Mouse (Mus musculus) forebrain, postnatal 0 days (tissue): ENCODE measurements around the gene Vti1b. TPM values are rescaled to one million over a fixed set of nuclear protein-coding genes. Genes with fewer than 3 reads are reported as not detected.

Experiments used
- ATAC-seq: fragments of 200-750 bp; cut with Nextera tagmentation; 2 replicates; pipeline ENCODE4 v1.8.0; 2017; ENCODE audit warnings: mild to moderate bottlenecking, moderate library complexity
- DNase-seq: peaks from one replicate; pipeline ENCODE4 v3.0.0-alpha.2; 2015
- H3K27ac ChIP-seq: fragments of 300-500 bp; sonication (generic); 2 replicates; pipeline ENCODE4 v1.5.1; 2014; ENCODE audit warnings: low read depth, mild to moderate bottlenecking, antibody characterized with exemption, low read length, moderate library complexity, mixed read lengths
- H3K27me3 ChIP-seq: fragments of 300-500 bp; sonication (generic); 2 replicates; pipeline ENCODE4 v1.6.1; 2014; ENCODE audit warnings: mild to moderate bottlenecking, low read length, mixed read lengths; ENCODE audit not compliant: insufficient read depth
- H3K36me3 ChIP-seq: fragments of 300-500 bp; sonication (generic); 2 replicates; pipeline ENCODE4 v1.6.1; 2014; ENCODE audit warnings: mild to moderate bottlenecking, moderate library complexity; ENCODE audit not compliant: insufficient read depth
- H3K4me1 ChIP-seq: fragments of 300-500 bp; sonication (generic); 2 replicates; pipeline ENCODE4 v1.6.1; 2014; ENCODE audit warnings: antibody characterized with exemption; ENCODE audit not compliant: insufficient read depth
- H3K4me2 ChIP-seq: fragments of 300-500 bp; sonication (generic); 2 replicates; pipeline ENCODE4 v1.6.1; 2014; ENCODE audit warnings: low read depth, mild to moderate bottlenecking, moderate library complexity
- H3K4me3 ChIP-seq: fragments of 300-500 bp; sonication (generic); 2 replicates; pipeline ENCODE4 v1.5.1; 2014; ENCODE audit warnings: low read depth, low read length, mixed read lengths
- H3K9ac ChIP-seq: fragments of 300-500 bp; sonication (generic); 2 replicates; pipeline ENCODE4 v1.6.1; 2014; ENCODE audit warnings: mild to moderate bottlenecking
- H3K9me3 ChIP-seq: fragments of 300-500 bp; sonication (generic); 2 replicates; pipeline ENCODE4 v1.6.1; 2016; ENCODE audit warnings: low read length
- CTCF ChIP-seq: sonication (generic); IDR thresholded peaks from 2 replicates; pipeline ENCODE4 v1.5.1; 2016; ENCODE audit warnings: antibody characterized with exemption, control low read depth, low read depth
- WGBS: fragments of 180-500 bp; shearing (Covaris S2); extraction: QIAGEN DNeasy Blood & Tissue Kit; methylation state at CpG from one replicate; pipeline ENCODE4 v1.1.7; 2014; 5-methylcytosine and 5-hydroxymethylcytosine counted together
- polyA plus RNA-seq: library from polyadenylated mRNA; unstranded; fragments of >200 nt; fragmentation: Nextera tagmentation; extraction: Ambion mirVana; gene quantifications from 2 replicates; pipeline ENCODE4 v1.2.1, GENCODE M21; 2015
- total RNA-seq: library from RNA; depleted of rRNA; stranded (reverse); fragments of >200 nt; gene quantifications from 2 replicates; pipeline ENCODE4 v1.2.3, GENCODE M21; 2014; rRNA removed

Vti1b gene
- total and polyA plus RNA-seq, 2 experiments from 2014 or later, result 97.6 to 218 TPM

GRCm38 (mm10) chr12:79130299-79131177 lies 41.9 kb downstream of the Vti1b start, which contains the start of gene Arg2:
Gene Arg2, plus strand, starts transcription at chr12:79130777.
- WGBS, result 2% methylated on average over 47 of the region's 47 CpGs

GRCm38 (mm10) chr12:79122820-79123219 lies 49.6 kb downstream of the Vti1b start:
- ATAC-seq (peak; percentile 79), DNase-seq (peak; percentile 56)
- TF ChIP-seq CTCF, result peak; percentile 67

More at GRCm38 (mm10) chr12:79130299-79131177, 41.9 kb downstream of the Vti1b start, which contains the start of gene Arg2:
- peak within 1 kb of the TSS; percentile 95 for H3K4me2 ChIP-seq
- H3K9me3 ChIP-seq, result no peaks in the 10 kb centered on the region
- ATAC-seq (peak; percentile 96), DNase-seq (peak; percentile 80)
- H3K27me3 ChIP-seq, result peaks cover 14% of the 10 kb centered on the region
- peak within 1 kb of the TSS; percentile 62 for H3K9ac ChIP-seq
- no peaks in the 10 kb centered on the region for H3K36me3 ChIP-seq
- TF ChIP-seq CTCF, result 0 out of 2 replicates have a peak, but pooled peaks have one; percentile 6
- H3K27ac ChIP-seq, result peak within 1 kb of the TSS; percentile 40; the same call in 1 of the 2 replicates
- peak within 1 kb of the TSS; percentile 58 for H3K4me3 ChIP-seq
- no peaks in the 10 kb centered on the region; the same call in 1 of the 2 replicates for H3K4me1 ChIP-seq

GRCm38 (mm10) chr12:79118991-79119390 lies 53.5 kb downstream of the Vti1b start:
- no peak for TF ChIP-seq CTCF
- Histone ChIP-seq H3K4me1 (no peaks in the 10 kb centered on the region), H3K9ac (no peak overlapping the region), H3K9me3 (no peaks in the 10 kb centered on the region), H3K27me3 (no peaks in the 10 kb centered on the region), H3K36me3 (no peaks in the 10 kb centered on the region), H3K4me2 (no peak overlapping the region), H3K4me3 (no peak overlapping the region), H3K27ac (no peak overlapping the region)
- 91% methylated on average over 4 of the region's 4 CpGs for WGBS
- DNase-seq, result no peak
- no peak for ATAC-seq

More at GRCm38 (mm10) chr12:79122820-79123219, 49.6 kb downstream of the Vti1b start:
- Histone ChIP-seq H3K4me3 (no peak overlapping the region), H3K4me1 (no peaks in the 10 kb centered on the region), H3K4me2 (no peak overlapping the region), H3K27ac (no peak overlapping the region), H3K36me3 (no peaks in the 10 kb centered on the region), H3K9ac (no peak overlapping the region), H3K27me3 (no peaks in the 10 kb centered on the region), H3K9me3 (no peaks in the 10 kb centered on the region)
- WGBS, result 33% methylated on average over 3 of the region's 3 CpGs

Other genes with a start within 250 kb of the Vti1b start
- 111 and 153 TPM in 2 replicates for gene Tmem229b, start 165.0 kb downstream of the Vti1b start, total RNA-seq
- 47.5 and 54.8 TPM in 2 replicates for gene Tmem229b, start 165.0 kb downstream of the Vti1b start, polyA plus RNA-seq
- 3.8 and 4.8 TPM in 2 replicates for gene Plekhh1, start 143.5 kb downstream of the Vti1b start, total RNA-seq
- 0.47 and 0.86 TPM in 2 replicates for gene Plekhh1, start 143.5 kb downstream of the Vti1b start, polyA plus RNA-seq
- 14.0 and 15.5 TPM in 2 replicates for gene Pigh, start 83.0 kb downstream of the Vti1b start, total RNA-seq
- 6.9 and 12.7 TPM in 2 replicates for gene Pigh, start 83.0 kb downstream of the Vti1b start, polyA plus RNA-seq
- 15.9 and 16.1 TPM in 2 replicates for gene Arg2, start 41.9 kb downstream of the Vti1b start, total RNA-seq
- gene Arg2, start 41.9 kb downstream of the Vti1b start, polyA plus RNA-seq, result 19.6 and 22.7 TPM in 2 replicates
- 48.3 and 52.2 TPM in 2 replicates for gene Rdh11, start 19.6 kb upstream of the Vti1b start, total RNA-seq
- gene Rdh11, start 19.6 kb upstream of the Vti1b start, polyA plus RNA-seq, result 35.1 and 38.4 TPM in 2 replicates
- gene Rdh12, start 36.2 kb upstream of the Vti1b start, total RNA-seq, result 1.2 and 1.3 TPM in 2 replicates
- 0.62 and 1.1 TPM in 2 replicates for gene Rdh12, start 36.2 kb upstream of the Vti1b start, polyA plus RNA-seq
- 13.1 and 25.2 TPM in 2 replicates for gene Zfyve26, start 123.6 kb upstream of the Vti1b start, total RNA-seq
- 1.9 and 4.4 TPM in 2 replicates for gene Zfyve26, start 123.6 kb upstream of the Vti1b start, polyA plus RNA-seq
- gene Rad51b, start 124.6 kb upstream of the Vti1b start, total RNA-seq, result 0.23 and 0.62 TPM in 2 replicates
- gene Rad51b, start 124.6 kb upstream of the Vti1b start, polyA plus RNA-seq, result 0.72 and 1.1 TPM in 2 replicates